Mouse (Mus musculus) neural tube, embryonic 14.5 days (tissue): Measurements from ENCODE around the gene Fitm2. TPM values are rescaled to one million over a fixed set of nuclear protein-coding genes. Genes with fewer than 3 reads are reported as not detected.

Source experiments
- ATAC-seq: fragments of 200-750 bp; cut with Nextera tagmentation; 2 replicates; pipeline ENCODE4 v1.8.0; 2017; ENCODE audit warnings: low read depth, mild to moderate bottlenecking, moderate TSS enrichment, moderate library complexity
- H3K27ac ChIP-seq: fragments of 300-500 bp; sonication (generic); 2 replicates; pipeline ENCODE4 v1.5.1; 2014; ENCODE audit warnings: low read depth, mild to moderate bottlenecking, control low read depth, low read length, moderate library complexity, mixed read lengths
- H3K27me3 ChIP-seq: fragments of 300-500 bp; sonication (generic); 2 replicates; pipeline ENCODE4 v1.6.1; 2014; ENCODE audit warnings: low read length; ENCODE audit not compliant: control insufficient read depth, insufficient read depth
- H3K36me3 ChIP-seq: fragments of 300-500 bp; sonication (generic); 2 replicates; pipeline ENCODE4 v1.6.1; 2014; ENCODE audit warnings: low read length, mixed read lengths; ENCODE audit not compliant: control insufficient read depth, insufficient read depth
- H3K4me1 ChIP-seq: fragments of 300-500 bp; sonication (generic); 2 replicates; pipeline ENCODE4 v1.6.1; 2014; ENCODE audit warnings: low read length; ENCODE audit not compliant: control insufficient read depth, insufficient read depth
- H3K4me2 ChIP-seq: fragments of 300-500 bp; sonication (generic); 2 replicates; pipeline ENCODE4 v1.6.1; 2014; ENCODE audit warnings: mild to moderate bottlenecking, low read depth, low read length, control low read depth
- H3K4me3 ChIP-seq: fragments of 300-500 bp; sonication (generic); 2 replicates; pipeline ENCODE4 v1.5.1; 2014; ENCODE audit warnings: low read depth, low read length, control low read depth, mixed read lengths
- H3K9ac ChIP-seq: fragments of 300-500 bp; sonication (generic); replicated peaks from 2 replicates; pipeline ENCODE4 v1.6.1; 2014; ENCODE audit warnings: low read depth, mild to moderate bottlenecking, control low read depth, low read length, mixed read lengths
- H3K9me3 ChIP-seq: fragments of 300-500 bp; sonication (generic); 2 replicates; pipeline ENCODE4 v1.6.1; 2016; ENCODE audit warnings: low read length; ENCODE audit not compliant: control insufficient read depth
- WGBS: fragments of 180-500 bp; shearing (Covaris S2); extraction: QIAGEN DNeasy Blood & Tissue Kit; methylation state at CpG from one replicate; pipeline ENCODE4 v1.1.7; 2014; 5-methylcytosine and 5-hydroxymethylcytosine counted together
- polyA plus RNA-seq: library from polyadenylated mRNA; unstranded; fragments of >200 nt; fragmentation: Nextera tagmentation; extraction: Ambion mirVana; gene quantifications from 2 replicates; pipeline ENCODE4 v1.2.1, GENCODE M21; 2014

The Fitm2 gene
- polyA plus RNA-seq, 1 experiment from 2014 or later: 16.2 TPM

- Histone ChIP-seq H3K4me2 (no peak overlapping the region), H3K27ac (no peak overlapping the region), H3K4me1 (no peaks in the 10 kb centered on the region), H3K4me3 (no peak overlapping the region), H3K27me3 (no peaks in the 10 kb centered on the region), H3K9me3 (no peaks in the 10 kb centered on the region), H3K36me3 (no peaks in the 10 kb centered on the region), H3K9ac (no peak overlapping the region)
- ATAC-seq: no peak
- WGBS: 93% methylated on average over 17 of the region's 17 CpGs
Measured at GRCm38 (mm10) chr2:163490656-163491055, 18.2 kb upstream of the Fitm2 start.

GRCm38 (mm10) chr2:163489725-163490291, 17.4 kb upstream of the Fitm2 start:
- Histone ChIP-seq H3K27ac (no peak overlapping the region), H3K4me1 (no peaks in the 10 kb centered on the region), H3K9ac (no peak overlapping the region), H3K4me3 (no peak overlapping the region), H3K9me3 (no peaks in the 10 kb centered on the region), H3K4me2 (no peak overlapping the region), H3K27me3 (no peaks in the 10 kb centered on the region), H3K36me3 (no peaks in the 10 kb centered on the region)
- ATAC-seq: no peak
- WGBS: 63% methylated on average over 5 of the region's 5 CpGs

- H3K36me3 ChIP-seq: no peaks in the 10 kb centered on the region
- no peak overlapping the region for H3K4me3 ChIP-seq
- H3K4me1 ChIP-seq: no peaks in the 10 kb centered on the region
- no peak overlapping the region for H3K4me2 ChIP-seq
- 93% methylated on average over 3 of the region's 3 CpGs for WGBS
- H3K9me3 ChIP-seq: no peaks in the 10 kb centered on the region
- H3K9ac ChIP-seq: no peak overlapping the region
- no peak for ATAC-seq
- H3K27me3 ChIP-seq: no peaks in the 10 kb centered on the region
- no peak overlapping the region for H3K27ac ChIP-seq
Measured at GRCm38 (mm10) chr2:163487360-163487759, 14.9 kb upstream of the Fitm2 start.

- Histone ChIP-seq H3K4me3 (peak overlapping the region; percentile 16; the same call in 1 of the 2 replicates), H3K36me3 (no peaks in the 10 kb centered on the region), H3K4me2 (peak overlapping the region; percentile 47), H3K27ac (no peak overlapping the region), H3K9ac (peak overlapping the region; percentile 37; the same call in 1 of the 2 replicates), H3K27me3 (0 out of 2 replicates have a peak, but pooled peaks cover 3% of the 10 kb centered on the region), H3K4me1 (peaks cover 4% of the 10 kb centered on the region; the same call in 1 of the 2 replicates), H3K9me3 (no peaks in the 10 kb centered on the region)
- under 1% methylated on average over 21 of the region's 21 CpGs for WGBS
- ATAC-seq: peak; percentile 34; the same call in 1 of the 2 replicates
Measured at GRCm38 (mm10) chr2:163481539-163482029, 9.2 kb upstream of the Fitm2 start.

GRCm38 (mm10) chr2:163480191-163480825, 7.9 kb upstream of the Fitm2 start:
- Histone ChIP-seq H3K4me1 (peaks cover 4% of the 10 kb centered on the region; the same call in 1 of the 2 replicates), H3K9ac (no peak overlapping the region), H3K9me3 (no peaks in the 10 kb centered on the region), H3K27me3 (0 out of 2 replicates have a peak, but pooled peaks cover 3% of the 10 kb centered on the region), H3K27ac (no peak overlapping the region), H3K4me2 (no peak overlapping the region), H3K36me3 (no peaks in the 10 kb centered on the region), H3K4me3 (no peak overlapping the region)
- no peak for ATAC-seq
- WGBS: 54% methylated on average over 18 of the region's 18 CpGs

- Histone ChIP-seq H3K27ac (peak overlapping the region; percentile 81), H3K9ac (peak overlapping the region; percentile 75), H3K4me1 (0 out of 2 replicates have a peak, but pooled peaks cover 4% of the 10 kb centered on the region), H3K36me3 (peaks cover 17% of the 10 kb centered on the region), H3K4me3 (peak overlapping the region; percentile 87), H3K27me3 (no peaks in the 10 kb centered on the region), H3K4me2 (peak overlapping the region; percentile 85), H3K9me3 (no peaks in the 10 kb centered on the region)
- peak; percentile 78 for ATAC-seq
- 5% methylated on average over 36 of the region's 36 CpGs for WGBS
Measured at GRCm38 (mm10) chr2:163471710-163472465, 541 bp downstream of the Fitm2 start.

GRCm38 (mm10) chr2:163471136-163471535, 1.3 kb downstream of the Fitm2 start:
- Histone ChIP-seq H3K4me1 (0 out of 2 replicates have a peak, but pooled peaks cover 4% of the 10 kb centered on the region), H3K4me3 (no peak overlapping the region), H3K27ac (no peak overlapping the region), H3K36me3 (peaks cover 22% of the 10 kb centered on the region), H3K9me3 (no peaks in the 10 kb centered on the region), H3K4me2 (peak overlapping the region; percentile 85; the same call in 1 of the 2 replicates), H3K27me3 (no peaks in the 10 kb centered on the region), H3K9ac (no peak overlapping the region)
- ATAC-seq: no peak
- 51% methylated on average over 3 of the region's 3 CpGs for WGBS

- no peak overlapping the region for H3K27ac ChIP-seq
- WGBS: 94% methylated on average over 15 of the region's 15 CpGs
- no peak overlapping the region for H3K4me3 ChIP-seq
Measured at GRCm38 (mm10) chr2:163469711-163470110, 2.7 kb downstream of the Fitm2 start.

More at GRCm38 (mm10) chr2:163469711-163470110, 2.7 kb downstream of the Fitm2 start:
- Histone ChIP-seq H3K36me3 (peaks cover 22% of the 10 kb centered on the region), H3K9ac (no peak overlapping the region), H3K9me3 (no peaks in the 10 kb centered on the region), H3K4me1 (0 out of 2 replicates have a peak, but pooled peaks cover 4% of the 10 kb centered on the region), H3K27me3 (no peaks in the 10 kb centered on the region), H3K4me2 (no peak overlapping the region)
- no peak for ATAC-seq
